Mouse (Mus musculus): ENCODE results near the gene Parp9.

Gene Parp9

DNA sequence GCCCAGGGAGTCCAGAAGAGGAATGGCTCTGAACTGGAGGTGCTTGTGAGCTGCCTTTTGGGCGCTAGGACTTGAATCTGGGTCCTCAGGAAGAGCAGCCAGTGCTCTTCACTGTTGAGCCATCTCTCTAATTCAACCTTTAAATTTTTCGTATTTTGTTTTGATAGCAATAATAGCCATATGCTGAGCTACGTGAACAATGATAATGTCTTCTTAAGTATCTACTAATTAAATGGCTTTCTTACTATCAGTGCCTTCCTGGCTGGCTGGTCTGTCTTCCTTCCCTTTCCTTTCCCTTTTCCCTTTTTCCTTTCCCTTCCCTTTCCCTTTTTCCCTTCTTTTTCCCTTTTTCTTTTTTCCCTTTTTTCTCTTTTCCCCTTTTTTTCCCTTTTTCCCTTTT, 70.1 kb downstream of the Parp9 start:
- no peak for DNase-seq

- no peak for DNase-seq
Measured at GRCm38 (mm10) chr16:36016335-36016734, 78.1 kb downstream of the Parp9 start.

Data from cerebellum, adult 9-10 months (tissue).